Mouse (Mus musculus) intestine, postnatal 0 days (tissue): Measurements from ENCODE around the gene Kcnb1. TPM values are rescaled to one million over a fixed set of nuclear protein-coding genes. Genes with fewer than 3 reads are reported as not detected.

Source experiments
- ATAC-seq: fragments of 200-750 bp; cut with Nextera tagmentation; 2 replicates; pipeline ENCODE4 v1.8.0; 2017; ENCODE audit warnings: mild to moderate bottlenecking, moderate TSS enrichment, moderate library complexity
- H3K27ac ChIP-seq: fragments of 300-500 bp; sonication (generic); 2 replicates; pipeline ENCODE4 v1.5.1; 2014; ENCODE audit warnings: mild to moderate bottlenecking, low read depth, low read length, moderate library complexity
- H3K27me3 ChIP-seq: fragments of 300-500 bp; sonication (generic); replicated peaks from 2 replicates; pipeline ENCODE4 v1.6.1; 2014; ENCODE audit warnings: low read length, mixed read lengths; ENCODE audit not compliant: control insufficient read depth, insufficient read depth
- H3K36me3 ChIP-seq: fragments of 300-500 bp; sonication (generic); 2 replicates; pipeline ENCODE4 v1.6.1; 2014; ENCODE audit warnings: mild to moderate bottlenecking, moderate library complexity; ENCODE audit not compliant: control insufficient read depth, insufficient read depth
- H3K4me1 ChIP-seq: fragments of 300-500 bp; sonication (generic); replicated peaks from 2 replicates; pipeline ENCODE4 v1.6.1; 2014; ENCODE audit warnings: antibody characterized with exemption, low read length, mixed read lengths; ENCODE audit not compliant: control insufficient read depth, insufficient read depth
- H3K4me2 ChIP-seq: fragments of 300-500 bp; sonication (generic); replicated peaks from 2 replicates; pipeline ENCODE4 v1.6.1; 2014; ENCODE audit warnings: low read depth, mild to moderate bottlenecking, moderate library complexity
- H3K4me3 ChIP-seq: fragments of 300-500 bp; sonication (generic); 2 replicates; pipeline ENCODE4 v1.5.1; 2014; ENCODE audit warnings: low read depth, low read length
- H3K9ac ChIP-seq: fragments of 300-500 bp; sonication (generic); 2 replicates; pipeline ENCODE4 v1.6.1; 2014; ENCODE audit warnings: mild to moderate bottlenecking, low read depth, low read length
- H3K9me3 ChIP-seq: fragments of 300-500 bp; sonication (generic); 2 replicates; pipeline ENCODE4 v1.6.1; 2016; ENCODE audit warnings: mixed run types; ENCODE audit not compliant: control insufficient read depth
- CTCF ChIP-seq: sonication (generic); IDR thresholded peaks from 2 replicates; pipeline ENCODE4 v1.5.1; 2016; ENCODE audit warnings: low read depth, mild to moderate bottlenecking, control low read depth, antibody characterized with exemption, moderate library complexity
- WGBS: fragments of 180-500 bp; shearing (Covaris S2); extraction: QIAGEN DNeasy Blood & Tissue Kit; methylation state at CpG from one replicate; pipeline ENCODE4 v1.1.7; 2014; 5-methylcytosine and 5-hydroxymethylcytosine counted together
- polyA plus RNA-seq: library from polyadenylated mRNA; unstranded; fragments of >200 nt; fragmentation: Nextera tagmentation; extraction: Ambion mirVana; gene quantifications from 2 replicates; pipeline ENCODE4 v1.2.1, GENCODE M21; 2015

The Kcnb1 gene
- polyA plus RNA-seq, 1 experiment from 2014 or later, result 1.1 TPM

DNA sequence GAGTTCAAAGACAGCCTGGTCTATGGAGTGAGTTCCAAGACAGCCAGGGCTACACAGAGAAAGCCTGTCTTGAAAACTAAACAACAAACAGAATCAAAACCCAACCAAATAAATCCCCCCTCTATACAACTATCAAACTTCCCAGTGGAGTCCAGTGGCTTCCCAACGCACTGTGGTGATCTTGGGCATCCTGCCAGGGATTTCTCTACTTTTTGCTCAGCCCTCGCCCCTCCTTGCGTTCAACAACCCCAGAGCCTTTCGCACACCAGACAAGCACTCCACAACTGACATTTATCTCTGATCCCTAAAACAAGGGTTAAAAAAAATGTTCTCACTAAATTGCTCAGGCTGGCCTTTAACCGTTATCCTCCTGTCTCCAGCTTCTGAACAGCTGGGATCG, 67.2 kb downstream of the Kcnb1 start:
- H3K9me3 ChIP-seq, result no peaks in the 10 kb centered on the region
- 57% methylated on average over 6 of the region's 6 CpGs for WGBS
- H3K4me1 ChIP-seq, result no peaks in the 10 kb centered on the region
- H3K4me3 ChIP-seq, result no peak overlapping the region
- no peaks in the 10 kb centered on the region for H3K27me3 ChIP-seq
- H3K27ac ChIP-seq, result no peak overlapping the region
- no peak overlapping the region for H3K9ac ChIP-seq
- H3K4me2 ChIP-seq, result no peak overlapping the region
- no peak for TF ChIP-seq CTCF
- no peak for ATAC-seq
- H3K36me3 ChIP-seq, result no peaks in the 10 kb centered on the region

DNA sequence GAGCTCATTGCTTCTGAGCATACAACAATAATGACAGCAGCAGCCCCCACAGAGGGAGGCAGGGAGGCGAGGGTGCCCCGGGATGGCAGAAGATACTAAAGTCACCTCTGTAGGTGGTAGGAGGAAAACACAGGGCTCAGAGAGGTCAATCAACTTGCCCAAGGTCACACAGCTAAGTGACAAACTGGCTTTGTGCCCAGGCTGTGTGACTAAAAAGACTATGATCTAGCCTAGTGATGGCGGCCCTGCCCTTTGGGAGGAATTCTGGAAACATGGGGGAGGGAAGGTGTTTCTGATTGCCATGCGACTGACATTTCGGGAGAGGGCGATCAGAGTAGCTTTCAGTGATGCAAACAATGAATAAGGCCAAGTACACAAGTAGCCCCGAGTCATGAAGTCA, 68.0 kb downstream of the Kcnb1 start:
- ATAC-seq, result no peak

DNA sequence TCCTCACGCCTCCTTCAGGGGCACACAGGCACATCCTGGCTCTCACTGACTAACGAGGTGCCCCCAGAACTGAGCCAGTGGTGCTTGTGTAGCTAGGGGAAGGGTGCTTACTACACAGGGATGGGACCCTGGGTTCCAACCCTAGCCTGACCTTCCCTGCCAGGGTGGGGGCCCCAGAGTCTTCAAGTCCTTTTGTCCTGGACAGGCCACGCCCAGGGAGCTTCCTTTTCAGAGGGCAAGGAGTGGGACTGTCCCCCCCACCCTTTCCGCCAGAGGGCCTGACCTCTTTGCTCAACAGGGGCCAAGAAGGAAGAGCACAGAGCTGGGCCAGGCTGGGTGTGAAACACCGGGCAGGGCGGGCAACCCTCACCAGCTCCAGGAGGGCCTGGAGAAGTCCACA, 68.7 kb downstream of the Kcnb1 start:
- no peaks in the 10 kb centered on the region for H3K36me3 ChIP-seq
- no peaks in the 10 kb centered on the region for H3K4me1 ChIP-seq
- no peak overlapping the region for H3K4me2 ChIP-seq
- H3K9ac ChIP-seq, result no peak overlapping the region
- TF ChIP-seq CTCF, result no peak
- no peak overlapping the region for H3K4me3 ChIP-seq
- no peaks in the 10 kb centered on the region for H3K27me3 ChIP-seq
- no peak for ATAC-seq
- no peak overlapping the region for H3K27ac ChIP-seq
- 64% methylated on average over 6 of the region's 6 CpGs for WGBS
- no peaks in the 10 kb centered on the region for H3K9me3 ChIP-seq

More for the DNA sequence above, 68.0 kb downstream of the Kcnb1 start:
- Histone ChIP-seq H3K9me3 (no peaks in the 10 kb centered on the region), H3K4me3 (no peak overlapping the region), H3K4me1 (no peaks in the 10 kb centered on the region), H3K27ac (no peak overlapping the region), H3K9ac (no peak overlapping the region), H3K36me3 (no peaks in the 10 kb centered on the region), H3K27me3 (no peaks in the 10 kb centered on the region), H3K4me2 (no peak overlapping the region)
- 81% methylated on average over 7 of the region's 7 CpGs for WGBS
- TF ChIP-seq CTCF, result no peak

DNA sequence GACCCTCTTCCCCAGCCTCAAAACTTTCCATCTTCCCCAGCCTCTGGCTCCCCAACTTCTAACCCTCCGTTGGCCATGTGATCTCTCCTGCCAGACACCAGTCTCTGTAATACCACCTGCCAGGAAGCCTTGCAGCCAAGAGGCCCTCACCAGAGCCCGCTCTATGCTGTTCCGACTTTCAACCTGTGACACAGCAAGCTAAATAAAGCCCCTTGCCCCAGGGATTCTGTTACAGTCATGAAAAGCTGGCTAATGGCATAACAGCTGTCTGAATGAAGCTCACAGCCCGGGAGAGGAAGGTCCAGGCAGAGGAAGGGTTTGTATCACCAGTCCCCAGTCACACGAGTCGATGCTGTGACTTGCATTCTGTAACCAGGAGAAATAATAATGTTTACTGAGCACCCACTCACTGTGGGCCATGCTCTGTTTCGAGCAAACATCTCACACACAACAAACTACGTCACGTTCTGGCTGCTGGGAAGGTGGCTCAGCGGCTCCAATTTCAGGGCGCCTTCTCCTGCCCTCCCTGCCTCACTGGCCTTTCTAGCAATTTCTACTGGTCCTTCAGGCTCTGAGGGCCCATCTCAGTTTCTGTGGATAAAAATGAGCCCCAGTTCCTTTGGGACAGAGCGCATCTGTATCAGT, 69.6 kb downstream of the Kcnb1 start:
- Histone ChIP-seq H3K4me3 (no peak overlapping the region), H3K27ac (no peak overlapping the region), H3K4me2 (no peak overlapping the region), H3K27me3 (no peaks in the 10 kb centered on the region), H3K4me1 (no peaks in the 10 kb centered on the region), H3K9me3 (no peaks in the 10 kb centered on the region), H3K36me3 (no peaks in the 10 kb centered on the region), H3K9ac (no peak overlapping the region)
- no peak for ATAC-seq
- WGBS, result 75% methylated on average over 12 of the region's 12 CpGs
- no peak for TF ChIP-seq CTCF

DNA sequence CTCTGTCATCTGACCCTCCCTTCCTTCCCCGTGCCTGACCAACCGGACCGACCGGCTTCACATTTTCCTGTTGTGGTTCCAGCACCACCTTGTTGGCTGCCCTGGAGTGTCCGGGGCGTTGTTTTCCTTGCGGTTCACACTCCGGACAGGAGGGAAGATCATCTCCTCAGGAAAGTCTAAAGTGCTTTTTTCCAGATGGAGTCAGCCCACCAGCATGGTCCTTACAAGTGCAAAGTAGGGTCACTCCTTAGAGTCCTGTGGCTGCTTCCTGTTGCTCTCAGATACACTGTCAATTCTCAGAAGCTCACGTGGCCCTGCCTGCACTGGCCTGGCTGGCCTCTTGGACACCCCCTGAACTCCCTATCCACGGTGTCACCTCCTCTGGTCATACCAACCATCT, 71.9 kb downstream of the Kcnb1 start:
- no peaks in the 10 kb centered on the region for H3K4me1 ChIP-seq
- no peak overlapping the region for H3K27ac ChIP-seq
- ATAC-seq, result no peak
- H3K36me3 ChIP-seq, result no peaks in the 10 kb centered on the region
- 47% methylated on average over 10 of the region's 10 CpGs for WGBS
- no peaks in the 10 kb centered on the region for H3K9me3 ChIP-seq
- H3K4me3 ChIP-seq, result no peak overlapping the region
- H3K9ac ChIP-seq, result no peak overlapping the region
- H3K4me2 ChIP-seq, result no peak overlapping the region
- TF ChIP-seq CTCF, result no peak
- H3K27me3 ChIP-seq, result no peaks in the 10 kb centered on the region

DNA sequence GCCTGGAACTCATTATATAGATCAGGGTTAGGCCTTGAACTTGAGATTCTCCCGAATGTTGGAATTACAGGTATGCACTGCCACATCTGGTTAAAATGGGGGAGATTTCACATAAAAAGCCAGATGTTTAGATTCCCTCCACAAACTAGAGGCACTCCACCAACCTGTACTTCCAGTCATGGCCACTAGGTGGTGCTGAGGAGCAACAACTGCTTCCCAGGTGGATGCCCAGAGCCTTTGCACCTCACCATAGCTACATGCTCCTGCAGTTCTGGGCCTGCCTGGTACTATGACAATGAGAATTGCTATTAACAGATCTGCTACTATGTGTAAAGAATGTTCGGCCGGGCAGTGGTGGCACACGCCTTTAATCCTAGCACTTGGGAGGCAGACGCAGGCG, 77.2 kb downstream of the Kcnb1 start:
- no peaks in the 10 kb centered on the region for H3K27me3 ChIP-seq
- H3K36me3 ChIP-seq, result no peaks in the 10 kb centered on the region
- 40% methylated on average over 6 of the region's 6 CpGs for WGBS
- no peak overlapping the region for H3K9ac ChIP-seq
- H3K4me1 ChIP-seq, result no peaks in the 10 kb centered on the region
- no peaks in the 10 kb centered on the region for H3K9me3 ChIP-seq
- peak; percentile 38; the same call in 1 of the 2 replicates for ATAC-seq
- no peak overlapping the region for H3K4me2 ChIP-seq
- H3K27ac ChIP-seq, result no peak overlapping the region
- H3K4me3 ChIP-seq, result no peak overlapping the region
- TF ChIP-seq CTCF, result peak; percentile 98

DNA sequence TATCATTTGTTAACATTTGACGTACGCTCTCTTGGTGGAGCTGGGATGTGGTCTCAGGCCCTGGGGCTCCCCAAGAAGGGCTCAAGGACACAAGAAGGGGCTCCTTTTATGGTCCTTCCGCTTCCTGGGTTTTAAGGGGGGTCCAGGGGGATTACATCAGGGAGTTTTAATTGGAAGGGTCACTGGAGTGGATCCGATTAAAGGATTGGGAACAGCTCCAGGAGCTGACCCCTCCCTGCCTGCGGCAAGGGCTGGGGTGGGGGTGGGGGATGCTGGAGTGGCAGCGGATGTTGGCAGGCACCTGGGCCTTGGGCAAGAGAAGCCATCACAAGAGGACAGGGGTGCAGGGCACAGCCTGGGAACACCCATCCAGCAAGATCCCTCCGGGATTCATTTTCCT, 77.7 kb downstream of the Kcnb1 start:
- Histone ChIP-seq H3K27me3 (no peaks in the 10 kb centered on the region), H3K4me1 (no peaks in the 10 kb centered on the region), H3K4me2 (no peak overlapping the region), H3K27ac (no peak overlapping the region), H3K36me3 (no peaks in the 10 kb centered on the region), H3K9ac (no peak overlapping the region), H3K4me3 (no peak overlapping the region), H3K9me3 (no peaks in the 10 kb centered on the region)
- ATAC-seq, result no peak
- 65% methylated on average over 7 of the region's 7 CpGs for WGBS
- no peak for TF ChIP-seq CTCF
